Mouse (Mus musculus): ENCODE data around the gene Cox17. TPM values are rescaled to one million over a fixed set of nuclear protein-coding genes. Genes with fewer than 3 reads are reported as not detected.

Gene Cox17
- total RNA-seq (2023) = 10 to 100 TPM; 72.1 to 73.3 TPM

GRCm38 (mm10) chr16:38346529-38347325, at the start of gene Cox17, which contains the start of gene Gm21987:
Cox17 (plus strand) TSS chr16:38346991.
Gm21987 (plus strand) TSS chr16:38347040.

GRCm38 (mm10) chr16:38341396-38342324, 5.1 kb upstream of the Cox17 start, which contains the start of gene Maats1:
Maats1 (minus strand) TSS chr16:38342143.

GRCm38 (mm10) chr16:38361933-38362332, 15.1 kb downstream of the Cox17 start, which contains the start of gene Popdc2:
Popdc2 (plus strand) TSS chr16:38362209.

Other genes with a start within 250 kb of the Cox17 start
- not detected for gene Nr1i2, start 52.2 kb upstream of the Cox17 start, total RNA-seq (2023)
- gene Maats1, start 4.8 kb upstream of the Cox17 start, total RNA-seq (2023) = under 1 TPM; 0.30 to 0.35 TPM
- not detected for gene Gm21987, start within 50 bp of the Cox17 start, total RNA-seq (2023)
- not detected for gene Popdc2, start 15.2 kb downstream of the Cox17 start, total RNA-seq (2023)
- gene Pla1a, start 86.2 kb downstream of the Cox17 start, total RNA-seq (2023) = not detected
- 10 to 100 TPM; 28.7 to 33.8 TPM for gene Adprh, start 105.7 kb downstream of the Cox17 start, total RNA-seq (2023)
- gene Cd80, start 108.6 kb downstream of the Cox17 start, total RNA-seq (2023) = 1 to 10 TPM; 1.1 to 2.4 TPM
- gene Timmdc1, start 175.7 kb downstream of the Cox17 start, total RNA-seq (2023) = 10 to 100 TPM; 21.4 to 22.9 TPM
- 10 to 100 TPM; 32.7 to 36.1 TPM for gene Poglut1, start 203.3 kb downstream of the Cox17 start, total RNA-seq (2023)
- 10 to 100 TPM; 63.8 to 67.0 TPM for gene Tmem39a, start 211.7 kb downstream of the Cox17 start, total RNA-seq (2023)